Mouse (Mus musculus) sigmoid colon, adult 10 weeks (tissue): Measurements from ENCODE around the gene Ncs1. TPM values are rescaled to one million over a fixed set of nuclear protein-coding genes. Genes with fewer than 3 reads are reported as not detected.

Experiments used
- polyA plus RNA-seq: library from polyadenylated mRNA; stranded (reverse); fragments of 350-450 nt; fragmentation: Illumina TruSeq; extraction: RNeasy Lipid Tissue Mini Kit (QIAGEN cat#74804); gene quantifications from one replicate; pipeline ENCODE4 v1.2.3, GENCODE M21; 2014; ENCODE audit warnings: low read depth, low replicate concordance

The Ncs1 gene
- polyA plus RNA-seq: 0.47 TPM

GRCm38 (mm10) chr2:31245491-31246141 lies at the start of gene Ncs1:
Gene Ncs1 (plus strand): TSS chr2:31245823.

GRCm38 (mm10) chr2:31314007-31314465 lies 68.4 kb downstream of the Ncs1 start, which contains the start of gene Hmcn2:
Gene Hmcn2 (plus strand): TSS chr2:31314415.

Other genes starting within 250 kb of the Ncs1 start
- 58.6 TPM for gene Fnbp1, start 103.8 kb upstream of the Ncs1 start, polyA plus RNA-seq
- 46.1 TPM for gene Gpr107, start 93.5 kb upstream of the Ncs1 start, polyA plus RNA-seq
- 0.79 TPM for gene Hmcn2, start 68.6 kb downstream of the Ncs1 start, polyA plus RNA-seq
- gene Ass1, start 224.4 kb downstream of the Ncs1 start, polyA plus RNA-seq: 3.8 TPM